Mouse (Mus musculus): ENCODE measurements around the gene Tnfrsf9. TPM values are rescaled to one million over a fixed set of nuclear protein-coding genes. Genes with fewer than 3 reads are reported as not detected.

Tnfrsf9 gene
- polyA plus RNA-seq (2016; fragmentation: Nextera tagmentation; extraction: Ambion mirVana): 0.29 and 1.0 TPM in 2 replicates

GRCm38 (mm10) chr4:150914290-150914733 lies at the start of gene Tnfrsf9, which contains the start of gene Park7:
Gene Tnfrsf9 (plus strand): TSS chr4:150914562.
Gene Park7 (minus strand): TSS chr4:150914437.
- peak within 1 kb of the TSS; percentile 66 for H3K4me3 ChIP-seq
- peaks cover 16% of the 10 kb centered on the region for H3K4me1 ChIP-seq
- peak within 1 kb of the TSS; percentile 80 for H3K9ac ChIP-seq
- peak; percentile 79 for ATAC-seq (ENCODE audit: insufficient number of reproducible peaks, insufficient read depth, low FRiP score, low TSS enrichment)
- no peaks in the 10 kb centered on the region for H3K36me3 ChIP-seq
- H3K9me3 ChIP-seq: no peaks in the 10 kb centered on the region
- WGBS: 0% methylated on average over 45 of the region's 48 CpGs
- peak within 1 kb of the TSS; percentile 85 for H3K27ac ChIP-seq
- H3K27me3 ChIP-seq: no peaks in the 10 kb centered on the region
- peak within 1 kb of the TSS; percentile 66 for H3K4me2 ChIP-seq (replicated peaks)

- Histone ChIP-seq H3K27ac (no peak overlapping the region), H3K4me1 (peaks cover 18% of the 10 kb centered on the region), H3K4me2 (replicated peaks) (no peak overlapping the region), H3K36me3 (peaks cover 29% of the 10 kb centered on the region), H3K9me3 (no peaks in the 10 kb centered on the region), H3K4me3 (no peak overlapping the region), H3K9ac (no peak overlapping the region), H3K27me3 (no peaks in the 10 kb centered on the region)
- no peak for ATAC-seq (ENCODE audit: insufficient number of reproducible peaks, insufficient read depth, low FRiP score, low TSS enrichment)
These were observed 49.0 kb upstream of the Tnfrsf9 start for GRCm38 (mm10) chr4:150865371-150865770.

- no peak overlapping the region for H3K4me3 ChIP-seq
- ATAC-seq (ENCODE audit: insufficient number of reproducible peaks, insufficient read depth, low FRiP score, low TSS enrichment): no peak
- no peak overlapping the region for H3K4me2 ChIP-seq (replicated peaks)
- H3K9me3 ChIP-seq: no peaks in the 10 kb centered on the region
- no peak overlapping the region; the same call in 1 of the 2 replicates for H3K27ac ChIP-seq
- H3K27me3 ChIP-seq: no peaks in the 10 kb centered on the region
- H3K36me3 ChIP-seq: peaks cover 29% of the 10 kb centered on the region
- WGBS: 84% methylated on average over 11 of the region's 11 CpGs
- H3K4me1 ChIP-seq: peaks cover 21% of the 10 kb centered on the region
- H3K9ac ChIP-seq: no peak overlapping the region
These were observed 48.3 kb upstream of the Tnfrsf9 start for GRCm38 (mm10) chr4:150866069-150866468.

GRCm38 (mm10) chr4:150866494-150866893 lies 47.9 kb upstream of the Tnfrsf9 start:
- H3K27me3 ChIP-seq: no peaks in the 10 kb centered on the region
- no peak overlapping the region; the same call in 1 of the 2 replicates for H3K27ac ChIP-seq
- H3K36me3 ChIP-seq: peaks cover 29% of the 10 kb centered on the region
- no peak for ATAC-seq (ENCODE audit: insufficient number of reproducible peaks, insufficient read depth, low FRiP score, low TSS enrichment)
- peaks cover 25% of the 10 kb centered on the region for H3K4me1 ChIP-seq
- H3K4me2 ChIP-seq (replicated peaks): no peak overlapping the region
- no peak overlapping the region for H3K9ac ChIP-seq
- H3K4me3 ChIP-seq: no peak overlapping the region
- 96% methylated on average over 12 of the region's 12 CpGs for WGBS
- H3K9me3 ChIP-seq: no peaks in the 10 kb centered on the region

GRCm38 (mm10) chr4:150868161-150868560 lies 46.2 kb upstream of the Tnfrsf9 start:
- H3K27ac ChIP-seq: no peak overlapping the region
- no peaks in the 10 kb centered on the region for H3K27me3 ChIP-seq
- H3K4me2 ChIP-seq (replicated peaks): no peak overlapping the region
- ATAC-seq (ENCODE audit: insufficient number of reproducible peaks, insufficient read depth, low FRiP score, low TSS enrichment): no peak
- H3K4me1 ChIP-seq: peaks cover 29% of the 10 kb centered on the region
- H3K9me3 ChIP-seq: no peaks in the 10 kb centered on the region
- no peak overlapping the region for H3K4me3 ChIP-seq
- peaks cover 29% of the 10 kb centered on the region for H3K36me3 ChIP-seq
- H3K9ac ChIP-seq: no peak overlapping the region
- 80% methylated on average over 6 of the region's 6 CpGs for WGBS

- no peak overlapping the region for H3K4me3 ChIP-seq
These were observed 45.5 kb upstream of the Tnfrsf9 start for GRCm38 (mm10) chr4:150868859-150869258.

GRCm38 (mm10) chr4:150869276-150870197 lies 44.8 kb upstream of the Tnfrsf9 start:
- Histone ChIP-seq H3K27ac (peak overlapping the region; percentile 54; the same call in 1 of the 2 replicates), H3K27me3 (no peaks in the 10 kb centered on the region), H3K4me3 (no peak overlapping the region), H3K9ac (no peak overlapping the region), H3K9me3 (no peaks in the 10 kb centered on the region), H3K4me2 (replicated peaks) (no peak overlapping the region), H3K36me3 (peaks cover 29% of the 10 kb centered on the region), H3K4me1 (peaks cover 25% of the 10 kb centered on the region)
- ATAC-seq (ENCODE audit: insufficient number of reproducible peaks, insufficient read depth, low FRiP score, low TSS enrichment): no peak
- WGBS: 65% methylated on average over 17 of the region's 17 CpGs

More at GRCm38 (mm10) chr4:150868859-150869258, 45.5 kb upstream of the Tnfrsf9 start:
- WGBS: 79% methylated on average over 2 of the region's 2 CpGs
- no peak for ATAC-seq (ENCODE audit: insufficient number of reproducible peaks, insufficient read depth, low FRiP score, low TSS enrichment)
- Histone ChIP-seq H3K27me3 (no peaks in the 10 kb centered on the region), H3K27ac (no peak overlapping the region), H3K9ac (no peak overlapping the region), H3K4me2 (replicated peaks) (no peak overlapping the region), H3K36me3 (peaks cover 29% of the 10 kb centered on the region), H3K4me1 (peaks cover 25% of the 10 kb centered on the region), H3K9me3 (no peaks in the 10 kb centered on the region)

- H3K4me3 ChIP-seq: no peak overlapping the region
- no peak overlapping the region for H3K4me2 ChIP-seq (replicated peaks)
- H3K9ac ChIP-seq: no peak overlapping the region
- H3K36me3 ChIP-seq: peaks cover 22% of the 10 kb centered on the region
- no peaks in the 10 kb centered on the region for H3K9me3 ChIP-seq
- 78% methylated on average over 13 of the region's 13 CpGs for WGBS
- no peaks in the 10 kb centered on the region for H3K27me3 ChIP-seq
- no peak for ATAC-seq (ENCODE audit: insufficient number of reproducible peaks, insufficient read depth, low FRiP score, low TSS enrichment)
- peaks cover 25% of the 10 kb centered on the region for H3K4me1 ChIP-seq
- H3K27ac ChIP-seq: peak overlapping the region; percentile 73; the same call in 1 of the 2 replicates
These were observed 43.4 kb upstream of the Tnfrsf9 start for GRCm38 (mm10) chr4:150870963-150871391.

- H3K9me3 ChIP-seq: no peaks in the 10 kb centered on the region
- H3K4me3 ChIP-seq: no peak overlapping the region
- H3K36me3 ChIP-seq: peaks cover 17% of the 10 kb centered on the region
- ATAC-seq (ENCODE audit: insufficient number of reproducible peaks, insufficient read depth, low FRiP score, low TSS enrichment): peak; percentile 73
- H3K9ac ChIP-seq: no peak overlapping the region
- H3K4me2 ChIP-seq (replicated peaks): peak overlapping the region; percentile 6; the same call in 1 of the 2 replicates
- H3K27ac ChIP-seq: peak overlapping the region; percentile 73
- peaks cover 25% of the 10 kb centered on the region for H3K4me1 ChIP-seq
- H3K27me3 ChIP-seq: no peaks in the 10 kb centered on the region
- 17% methylated on average over 10 of the region's 10 CpGs for whole genome bisulfite sequencing
These were observed 42.8 kb upstream of the Tnfrsf9 start for GRCm38 (mm10) chr4:150871392-150872138.

- H3K4me1 ChIP-seq: peaks cover 25% of the 10 kb centered on the region
- peak overlapping the region; percentile 6; the same call in 1 of the 2 replicates for H3K4me2 ChIP-seq (replicated peaks)
- H3K36me3 ChIP-seq: peaks cover 10% of the 10 kb centered on the region
- no peak overlapping the region for H3K4me3 ChIP-seq
- 12% methylated on average over 9 of the region's 9 CpGs for WGBS
- H3K27ac ChIP-seq: peak overlapping the region; percentile 73
- H3K27me3 ChIP-seq: no peaks in the 10 kb centered on the region
- ATAC-seq (ENCODE audit: insufficient number of reproducible peaks, insufficient read depth, low FRiP score, low TSS enrichment): peak; percentile 35; the same call in 1 of the 2 replicates
- H3K9ac ChIP-seq: 0 out of 2 replicates have a peak overlapping the region, but pooled peaks have one; percentile 30
- no peaks in the 10 kb centered on the region for H3K9me3 ChIP-seq
These were observed 42.2 kb upstream of the Tnfrsf9 start for GRCm38 (mm10) chr4:150872139-150872651.

- H3K4me2 ChIP-seq (replicated peaks): peak overlapping the region; percentile 6; the same call in 1 of the 2 replicates
- H3K9me3 ChIP-seq: no peaks in the 10 kb centered on the region
- ATAC-seq (ENCODE audit: insufficient number of reproducible peaks, insufficient read depth, low FRiP score, low TSS enrichment): no peak
- no peak overlapping the region for H3K4me3 ChIP-seq
- 58% methylated on average over 8 of the region's 8 CpGs for WGBS
- H3K9ac ChIP-seq: 0 out of 2 replicates have a peak overlapping the region, but pooled peaks have one; percentile 30
- no peaks in the 10 kb centered on the region for H3K27me3 ChIP-seq
- H3K36me3 ChIP-seq: peaks cover 6% of the 10 kb centered on the region
- H3K4me1 ChIP-seq: peaks cover 25% of the 10 kb centered on the region
- H3K27ac ChIP-seq: peak overlapping the region; percentile 73
These were observed 41.7 kb upstream of the Tnfrsf9 start for GRCm38 (mm10) chr4:150872681-150873080.
